Mouse (Mus musculus) cerebellum, adult 18-20 months (tissue): ENCODE measurements around the gene Ptprb.

Source experiments
- DNase-seq, 2 experiments: peaks; one replicate each; pipeline ENCODE4 v3.0.0; 2021

Ptprb gene

GRCm38 (mm10) chr10:116275280-116275679 is at the start of gene Ptprb:
TSS of gene Ptprb (plus strand) at chr10:116275523.
- no peak for DNase-seq

- DNase-seq: no peak
Measured at GRCm38 (mm10) chr10:116235299-116235698, 40.0 kb upstream of the Ptprb start.

GRCm38 (mm10) chr10:116242200-116242599 is 33.1 kb upstream of the Ptprb start:
- DNase-seq: no peak

GRCm38 (mm10) chr10:116243373-116243772 is 31.9 kb upstream of the Ptprb start:
- DNase-seq: no peak

GRCm38 (mm10) chr10:116245632-116246031 is 29.7 kb upstream of the Ptprb start:
- no peak for DNase-seq

- no peak for DNase-seq
Measured at GRCm38 (mm10) chr10:116252668-116253067, 22.7 kb upstream of the Ptprb start.

- DNase-seq: no peak
Measured at GRCm38 (mm10) chr10:116253972-116254371, 21.4 kb upstream of the Ptprb start.

GRCm38 (mm10) chr10:116259298-116259697 is 16.0 kb upstream of the Ptprb start:
- no peak for DNase-seq

- no peak for DNase-seq
Measured at GRCm38 (mm10) chr10:116260658-116261433, 14.5 kb upstream of the Ptprb start.

- no peak for DNase-seq
Measured at GRCm38 (mm10) chr10:116261559-116261958, 13.8 kb upstream of the Ptprb start.

- DNase-seq: no peak
Measured at GRCm38 (mm10) chr10:116264521-116264920, 10.8 kb upstream of the Ptprb start.

- DNase-seq: no peak
Measured at GRCm38 (mm10) chr10:116266561-116267433, 8.5 kb upstream of the Ptprb start.

- no peak for DNase-seq
Measured at GRCm38 (mm10) chr10:116267434-116267822, 7.9 kb upstream of the Ptprb start.

- no peak for DNase-seq
Measured at GRCm38 (mm10) chr10:116268343-116268742, 7.0 kb upstream of the Ptprb start.

GRCm38 (mm10) chr10:116270646-116271469 is 4.5 kb upstream of the Ptprb start:
- DNase-seq: no peak

GRCm38 (mm10) chr10:116271470-116271915 is 3.8 kb upstream of the Ptprb start:
- no peak for DNase-seq

GRCm38 (mm10) chr10:116272156-116272555 is 3.2 kb upstream of the Ptprb start:
- no peak for DNase-seq

- no peak for DNase-seq
Measured at GRCm38 (mm10) chr10:116286697-116287344, 11.5 kb downstream of the Ptprb start.

- no peak for DNase-seq
Measured at GRCm38 (mm10) chr10:116288130-116288529, 12.8 kb downstream of the Ptprb start.

- DNase-seq: no peak
Measured at GRCm38 (mm10) chr10:116290483-116290882, 15.2 kb downstream of the Ptprb start.

- no peak for DNase-seq
Measured at GRCm38 (mm10) chr10:116291153-116291755, 15.9 kb downstream of the Ptprb start.

- no peak for DNase-seq
Measured at GRCm38 (mm10) chr10:116296439-116296838, 21.1 kb downstream of the Ptprb start.
